Mouse (Mus musculus) neural tube, embryonic 13.5 days (tissue): ENCODE results near the gene Tm6sf2. TPM values are rescaled to one million over a fixed set of nuclear protein-coding genes. Genes with fewer than 3 reads are reported as not detected.
"Not testable (repeated sequence)": the region's sequence is repeated elsewhere in the genome, so short reads cannot be mapped to it uniquely, and the experiment has no call there.

ENCODE experiments used
- ATAC-seq: fragments of 200-750 bp; cut with Nextera tagmentation; 2 replicates; pipeline ENCODE4 v1.8.0; 2017; ENCODE audit warnings: low read depth, mild to moderate bottlenecking, moderate TSS enrichment, moderate library complexity
- H3K27ac ChIP-seq: fragments of 300-500 bp; sonication (generic); replicated peaks from 2 replicates; pipeline ENCODE4 v1.5.1; 2015; ENCODE audit warnings: moderate library complexity, mild to moderate bottlenecking, inconsistent platforms
- H3K27me3 ChIP-seq: fragments of 300-500 bp; sonication (generic); 2 replicates; pipeline ENCODE4 v1.6.1; 2015; ENCODE audit warnings: mild to moderate bottlenecking, inconsistent platforms
- H3K36me3 ChIP-seq: fragments of 300-500 bp; sonication (generic); 2 replicates; pipeline ENCODE4 v1.6.1; 2015; ENCODE audit warnings: mild to moderate bottlenecking, inconsistent platforms
- H3K4me1 ChIP-seq: fragments of 300-500 bp; sonication (generic); replicated peaks from 2 replicates; pipeline ENCODE4 v1.6.1; 2015; ENCODE audit warnings: inconsistent platforms
- H3K4me2 ChIP-seq: fragments of 300-500 bp; sonication (generic); 2 replicates; pipeline ENCODE4 v1.6.1; 2015; ENCODE audit warnings: inconsistent platforms, mild to moderate bottlenecking, moderate library complexity
- H3K4me3 ChIP-seq: fragments of 300-500 bp; sonication (generic); 2 replicates; pipeline ENCODE4 v1.5.1; 2015; ENCODE audit warnings: mild to moderate bottlenecking, inconsistent platforms
- H3K9ac ChIP-seq: fragments of 300-500 bp; sonication (generic); 2 replicates; pipeline ENCODE4 v1.6.1; 2015; ENCODE audit warnings: moderate library complexity, mild to moderate bottlenecking, inconsistent platforms
- H3K9me3 ChIP-seq: fragments of 300-500 bp; sonication (generic); 2 replicates; pipeline ENCODE4 v1.6.1; 2016; ENCODE audit warnings: inconsistent platforms
- WGBS: fragments of 180-500 bp; shearing (Covaris S2); methylation state at CpG from one replicate; pipeline ENCODE4 v1.1.7; 2015; 5-methylcytosine and 5-hydroxymethylcytosine counted together
- polyA plus RNA-seq: library from polyadenylated mRNA; unstranded; fragments of >200 nt; fragmentation: Nextera tagmentation; extraction: Ambion mirVana; gene quantifications from 2 replicates; pipeline ENCODE4 v1.2.1, GENCODE M21; 2015

The Tm6sf2 gene
- polyA plus RNA-seq: 1.3 and 1.7 TPM in 2 replicates

- H3K27ac ChIP-seq: no peak within 1 kb of the TSS
- no peaks in the 10 kb centered on the region for H3K4me1 ChIP-seq
- H3K9ac ChIP-seq: no peak within 1 kb of the TSS
- ATAC-seq: peak; percentile 74
- no peak within 1 kb of the TSS for H3K4me3 ChIP-seq
- 13% methylated on average over 21 of the region's 27 CpGs for WGBS
- H3K36me3 ChIP-seq: peaks cover 51% of the 10 kb centered on the region
- H3K4me2 ChIP-seq: peak within 1 kb of the TSS; percentile 29
- H3K9me3 ChIP-seq: no peaks in the 10 kb centered on the region
- H3K27me3 ChIP-seq: no peaks in the 10 kb centered on the region
Measured at GRCm38 (mm10) chr8:70072441-70073069, at the start of gene Tm6sf2. Gene Tm6sf2 (plus strand): TSS chr8:70072924.

GRCm38 (mm10) chr8:70023596-70023995 lies 49.1 kb upstream of the Tm6sf2 start:
- WGBS: 60% methylated on average over 8 of the region's 8 CpGs
- Histone ChIP-seq H3K9ac (no peak overlapping the region), H3K9me3 (no peaks in the 10 kb centered on the region), H3K36me3 (peaks cover 100% of the 10 kb centered on the region), H3K4me2 (no peak overlapping the region), H3K4me3 (no peak overlapping the region), H3K4me1 (no peaks in the 10 kb centered on the region), H3K27me3 (no peaks in the 10 kb centered on the region), H3K27ac (no peak overlapping the region)
- ATAC-seq: no peak

- no peak overlapping the region for H3K4me2 ChIP-seq
- no peak for ATAC-seq
- no peaks in the 10 kb centered on the region for H3K9me3 ChIP-seq
- 80% methylated on average over 2 of the region's 2 CpGs for WGBS
- no peak overlapping the region for H3K27ac ChIP-seq
- H3K4me3 ChIP-seq: no peak overlapping the region
- H3K36me3 ChIP-seq: peaks cover 100% of the 10 kb centered on the region
- no peaks in the 10 kb centered on the region for H3K27me3 ChIP-seq
- no peaks in the 10 kb centered on the region for H3K4me1 ChIP-seq
- no peak overlapping the region for H3K9ac ChIP-seq
Measured at GRCm38 (mm10) chr8:70026151-70026550, 46.6 kb upstream of the Tm6sf2 start.

- ATAC-seq: no peak
- no peaks in the 10 kb centered on the region for H3K9me3 ChIP-seq
Measured at GRCm38 (mm10) chr8:70030255-70030654, 42.5 kb upstream of the Tm6sf2 start.

GRCm38 (mm10) chr8:70037994-70038393 lies 34.7 kb upstream of the Tm6sf2 start:
- Histone ChIP-seq H3K4me3 (no peak overlapping the region), H3K4me2 (no peak overlapping the region), H3K27ac (no peak overlapping the region), H3K9me3 (no peaks in the 10 kb centered on the region), H3K9ac (no peak overlapping the region), H3K27me3 (no peaks in the 10 kb centered on the region), H3K4me1 (peaks cover 23% of the 10 kb centered on the region), H3K36me3 (peaks cover 16% of the 10 kb centered on the region; the same call in 1 of the 2 replicates)
- 92% methylated on average over 1 of the region's 1 CpGs for WGBS
- ATAC-seq: no peak

More at GRCm38 (mm10) chr8:70030255-70030654, 42.5 kb upstream of the Tm6sf2 start:
- WGBS: 93% methylated on average over 1 of the region's 1 CpGs
- no peaks in the 10 kb centered on the region for H3K4me1 ChIP-seq
- H3K4me2 ChIP-seq: no peak overlapping the region
- peaks cover 78% of the 10 kb centered on the region for H3K36me3 ChIP-seq
- H3K4me3 ChIP-seq: no peak overlapping the region
- no peaks in the 10 kb centered on the region for H3K27me3 ChIP-seq
- no peak overlapping the region for H3K27ac ChIP-seq
- H3K9ac ChIP-seq: no peak overlapping the region

GRCm38 (mm10) chr8:70041885-70042546 lies 30.7 kb upstream of the Tm6sf2 start:
- ATAC-seq: no peak; the same call in 1 of the 2 replicates
- H3K27ac ChIP-seq: peak overlapping the region; percentile 87
- H3K9me3 ChIP-seq: no peaks in the 10 kb centered on the region
- peak overlapping the region; percentile 97 for H3K9ac ChIP-seq
- H3K4me2 ChIP-seq: peak overlapping the region; percentile 97
- no peaks in the 10 kb centered on the region for H3K27me3 ChIP-seq
- H3K4me1 ChIP-seq: peaks cover 39% of the 10 kb centered on the region
- peak overlapping the region; percentile 85 for H3K4me3 ChIP-seq
- H3K36me3 ChIP-seq: 0 out of 2 replicates have a peak, but pooled peaks cover 3% of the 10 kb centered on the region
- WGBS: 2% methylated on average over 46 of the region's 47 CpGs

- ATAC-seq: peak; percentile 98
- Histone ChIP-seq H3K9ac (peak within 1 kb of the TSS; percentile 97), H3K27me3 (no peaks in the 10 kb centered on the region), H3K9me3 (no peaks in the 10 kb centered on the region), H3K36me3 (0 out of 2 replicates have a peak, but pooled peaks cover 3% of the 10 kb centered on the region), H3K4me2 (peak within 1 kb of the TSS; percentile 97), H3K27ac (peak within 1 kb of the TSS; percentile 87), H3K4me1 (peaks cover 39% of the 10 kb centered on the region), H3K4me3 (peak within 1 kb of the TSS; percentile 85)
- under 1% methylated on average over 65 of the region's 65 CpGs for WGBS
Measured at GRCm38 (mm10) chr8:70042583-70043455, 29.9 kb upstream of the Tm6sf2 start, which contains the start of the genes Mau2 and Sugp1. Gene Mau2 (minus strand): TSS chr8:70042734. Gene Sugp1 (plus strand): TSS chr8:70042813.

GRCm38 (mm10) chr8:70043996-70044395 lies 28.7 kb upstream of the Tm6sf2 start:
- peak overlapping the region; percentile 97 for H3K4me2 ChIP-seq

GRCm38 (mm10) chr8:70049662-70050061 lies 23.1 kb upstream of the Tm6sf2 start:
- no peak for ATAC-seq
- Histone ChIP-seq H3K4me3 (no peak overlapping the region), H3K9me3 (no peaks in the 10 kb centered on the region), H3K9ac (no peak overlapping the region), H3K4me1 (no peaks in the 10 kb centered on the region), H3K36me3 (peaks cover 58% of the 10 kb centered on the region), H3K4me2 (no peak overlapping the region), H3K27me3 (no peaks in the 10 kb centered on the region), H3K27ac (no peak overlapping the region)

More at GRCm38 (mm10) chr8:70043996-70044395, 28.7 kb upstream of the Tm6sf2 start:
- H3K4me3 ChIP-seq: peak overlapping the region; percentile 85
- no peak for ATAC-seq
- 91% methylated on average over 5 of the region's 5 CpGs for WGBS
- H3K36me3 ChIP-seq: peaks cover 11% of the 10 kb centered on the region
- H3K4me1 ChIP-seq: peaks cover 39% of the 10 kb centered on the region
- peak overlapping the region; percentile 97 for H3K9ac ChIP-seq
- H3K27ac ChIP-seq: no peak overlapping the region
- no peaks in the 10 kb centered on the region for H3K27me3 ChIP-seq
- H3K9me3 ChIP-seq: no peaks in the 10 kb centered on the region

- not testable (repeated sequence) for H3K9ac ChIP-seq, H3K4me2 ChIP-seq, H3K27ac ChIP-seq, H3K4me3 ChIP-seq, H3K9me3 ChIP-seq, ATAC-seq, H3K4me1 ChIP-seq, H3K27me3 ChIP-seq
- H3K36me3 ChIP-seq: peaks cover 66% of the 10 kb centered on the region
- WGBS: 94% methylated on average over 5 of the region's 5 CpGs
Measured at GRCm38 (mm10) chr8:70050434-70050833, 22.3 kb upstream of the Tm6sf2 start.

- no peak overlapping the region for H3K9ac ChIP-seq
- no peak for ATAC-seq
- 85% methylated on average over 1 of the region's 1 CpGs for WGBS
- H3K9me3 ChIP-seq: no peaks in the 10 kb centered on the region
- H3K4me3 ChIP-seq: no peak overlapping the region
- no peak overlapping the region for H3K4me2 ChIP-seq
- H3K27ac ChIP-seq: no peak overlapping the region
- H3K36me3 ChIP-seq: peaks cover 93% of the 10 kb centered on the region
- H3K4me1 ChIP-seq: no peaks in the 10 kb centered on the region
- no peaks in the 10 kb centered on the region for H3K27me3 ChIP-seq
Measured at GRCm38 (mm10) chr8:70057721-70058120, 15.0 kb upstream of the Tm6sf2 start.
